Mouse (Mus musculus): ENCODE data around the gene Exoc2.

GRCm38 (mm10) chr13:30913757-30914156, 60.1 kb downstream of the Exoc2 start:
- TF ChIP-seq CTCF (IDR thresholded peaks at IDR 0.05; ENCODE audit: low read depth, low read length), result no peak
- no peak for TF ChIP-seq POLR2AphosphoS5 (IDR thresholded peaks at IDR 0.05; ENCODE audit: insufficient replicate concordance, low read depth, low read length)
- TF ChIP-seq TAL1 (conservative IDR thresholded peaks at IDR 0.05; ENCODE audit: low read depth, low read length), result no peak
- no peak for TF ChIP-seq GATA1 (IDR thresholded peaks at IDR 0.05; ENCODE audit: borderline replicate concordance, low read length)
